Mouse (Mus musculus) liver, postnatal 0 days (tissue): ENCODE results near the gene Hcn1. TPM values are rescaled to one million over a fixed set of nuclear protein-coding genes. Genes with fewer than 3 reads are reported as not detected.

Experiments
- ATAC-seq: fragments of 200-750 bp; cut with Nextera tagmentation; 2 replicates; pipeline ENCODE4 v1.8.0; 2017; ENCODE audit warnings: mild to moderate bottlenecking, moderate library complexity
- DNase-seq: peaks from one replicate; pipeline ENCODE4 v3.0.0-alpha.2; 2016
- H3K27ac ChIP-seq: fragments of 300-500 bp; sonication (generic); 2 replicates; pipeline ENCODE4 v1.5.1; 2014; ENCODE audit warnings: antibody characterized with exemption, moderate library complexity, mild to moderate bottlenecking, low read depth
- H3K27me3 ChIP-seq: fragments of 300-500 bp; sonication (generic); 2 replicates; pipeline ENCODE4 v1.6.1; 2014; ENCODE audit warnings: low read length, control low read depth, mixed read lengths; ENCODE audit not compliant: insufficient read depth
- H3K36me3 ChIP-seq: fragments of 300-500 bp; sonication (generic); replicated peaks from 2 replicates; pipeline ENCODE4 v1.6.1; 2014; ENCODE audit warnings: mild to moderate bottlenecking, control low read depth, low read length, moderate library complexity, mixed read lengths; ENCODE audit not compliant: insufficient read depth
- H3K4me1 ChIP-seq: fragments of 300-500 bp; sonication (generic); 2 replicates; pipeline ENCODE4 v1.6.1; 2014; ENCODE audit warnings: antibody characterized with exemption, mild to moderate bottlenecking, control low read depth; ENCODE audit not compliant: insufficient read depth
- H3K4me2 ChIP-seq: fragments of 300-500 bp; sonication (generic); 2 replicates; pipeline ENCODE4 v1.6.1; 2014; ENCODE audit warnings: low read depth, mild to moderate bottlenecking, low read length, moderate library complexity, mixed read lengths
- H3K4me3 ChIP-seq: fragments of 300-500 bp; sonication (generic); 2 replicates; pipeline ENCODE4 v1.5.1; 2014; ENCODE audit warnings: low read depth, low read length
- H3K9ac ChIP-seq: fragments of 300-500 bp; sonication (generic); replicated peaks from 2 replicates; pipeline ENCODE4 v1.6.1; 2014; ENCODE audit warnings: mild to moderate bottlenecking, moderate library complexity
- H3K9me3 ChIP-seq: fragments of 300-500 bp; sonication (generic); 2 replicates; pipeline ENCODE4 v1.6.1; 2016; ENCODE audit warnings: mild to moderate bottlenecking, control low read depth, low read length, mixed read lengths
- CTCF ChIP-seq: sonication (generic); IDR thresholded peaks from 2 replicates; pipeline ENCODE4 v1.5.1; 2016; ENCODE audit warnings: antibody characterized with exemption, low read depth
- EP300 ChIP-seq: IDR thresholded peaks from 2 replicates; pipeline ENCODE4 v1.6.1; 2016; ENCODE audit warnings: antibody characterized with exemption, low read depth, mild to moderate bottlenecking
- WGBS: fragments of 180-500 bp; shearing (Covaris S2); extraction: QIAGEN DNeasy Blood & Tissue Kit; methylation state at CpG from one replicate; pipeline ENCODE4 v1.1.7; 2014; ENCODE audit not compliant: insufficient replicate concordance; 5-methylcytosine and 5-hydroxymethylcytosine counted together
- polyA plus RNA-seq: library from polyadenylated mRNA; unstranded; fragments of >200 nt; fragmentation: Nextera tagmentation; extraction: Ambion mirVana; gene quantifications from 2 replicates; pipeline ENCODE4 v1.2.1, GENCODE M21; 2015

Gene Hcn1
- polyA plus RNA-seq, 1 experiment from 2014 or later = not detected

GRCm38 (mm10) chr13:117657501-117657900 is 55.4 kb downstream of the Hcn1 start:
- Histone ChIP-seq H3K9ac (no peak overlapping the region), H3K27ac (no peak overlapping the region), H3K27me3 (no peaks in the 10 kb centered on the region), H3K36me3 (no peaks in the 10 kb centered on the region), H3K4me1 (no peaks in the 10 kb centered on the region), H3K4me2 (no peak overlapping the region), H3K9me3 (no peaks in the 10 kb centered on the region), H3K4me3 (no peak overlapping the region)
- no peak for TF ChIP-seq EP300
- no peak for TF ChIP-seq CTCF
- DNase-seq (no peak), ATAC-seq (no peak)
- WGBS = 66% methylated on average over 2 of the region's 2 CpGs

DNA sequence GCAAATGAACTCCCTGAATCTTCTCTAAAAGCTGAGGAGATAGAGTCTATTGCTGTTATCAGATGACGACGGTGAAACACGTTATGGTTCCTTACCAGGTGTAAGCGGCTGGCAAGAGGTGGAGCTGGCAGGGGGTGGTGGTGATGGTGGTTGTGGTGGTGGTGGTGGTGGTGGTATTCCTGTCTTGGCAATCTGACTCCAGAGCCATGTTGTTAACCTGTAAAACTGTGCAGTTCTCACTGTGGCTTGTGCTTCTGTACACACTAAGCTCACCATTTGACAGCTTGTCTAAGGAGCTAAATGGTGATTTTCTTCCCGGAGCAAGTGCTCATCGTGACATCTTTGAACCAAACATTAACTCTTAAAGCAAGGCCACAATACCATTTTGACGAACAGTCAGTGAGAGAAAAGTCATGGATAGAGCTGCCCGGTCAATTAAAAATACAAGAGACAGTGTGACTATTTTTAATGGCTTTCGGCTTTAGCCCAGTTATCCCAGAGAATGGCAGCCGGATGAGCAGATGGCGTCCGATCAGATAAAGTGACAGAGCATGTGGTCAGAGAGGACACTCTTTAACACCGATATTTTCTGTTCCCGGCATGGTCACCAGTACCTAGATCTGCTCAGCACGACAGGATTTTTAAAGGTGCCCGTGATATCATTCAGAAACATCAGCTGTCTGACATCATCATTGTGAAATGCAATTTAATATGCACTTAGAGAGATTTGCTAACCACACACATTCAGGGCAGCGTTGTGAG is 56.5 kb downstream of the Hcn1 start:
- WGBS = 82% methylated on average over 17 of the region's 17 CpGs
- DNase-seq (no peak), ATAC-seq (no peak)
- Histone ChIP-seq H3K9ac (no peak overlapping the region), H3K27me3 (no peaks in the 10 kb centered on the region), H3K9me3 (no peaks in the 10 kb centered on the region), H3K36me3 (no peaks in the 10 kb centered on the region), H3K4me2 (no peak overlapping the region), H3K4me3 (no peak overlapping the region), H3K4me1 (no peaks in the 10 kb centered on the region), H3K27ac (no peak overlapping the region)
- TF ChIP-seq EP300 (no peak), CTCF (no peak)

DNA sequence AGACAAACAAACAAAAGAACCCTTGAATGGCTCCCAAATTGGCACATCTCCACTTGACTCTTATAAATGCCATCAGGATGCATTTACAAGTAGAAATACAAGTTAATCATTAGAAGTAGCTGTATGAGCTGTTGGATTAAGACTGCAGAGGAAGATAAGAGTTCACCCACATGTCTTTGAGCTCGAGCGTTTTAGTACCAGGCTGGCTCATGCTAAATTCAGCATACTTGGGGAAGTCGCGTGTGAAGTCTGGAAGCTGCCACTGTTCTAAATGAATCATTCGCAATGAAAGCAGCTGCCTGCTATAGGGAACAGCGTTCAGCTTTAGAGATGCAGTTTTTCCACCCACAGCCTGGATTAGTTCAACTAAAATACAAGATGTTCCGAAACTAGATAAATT is 57.4 kb downstream of the Hcn1 start:
- DNase-seq = no peak

GRCm38 (mm10) chr13:117662661-117663060 is 60.5 kb downstream of the Hcn1 start:
- H3K36me3 ChIP-seq = no peaks in the 10 kb centered on the region
- no peaks in the 10 kb centered on the region for H3K9me3 ChIP-seq
- TF ChIP-seq EP300 = no peak
- peak; percentile 23; the same call in 1 of the 2 replicates for TF ChIP-seq CTCF
- ATAC-seq (no peak), DNase-seq (no peak)
- no peaks in the 10 kb centered on the region for H3K27me3 ChIP-seq
- no peaks in the 10 kb centered on the region for H3K4me1 ChIP-seq
- no peak overlapping the region for H3K9ac ChIP-seq
- H3K4me3 ChIP-seq = no peak overlapping the region
- WGBS = 58% methylated on average over 3 of the region's 3 CpGs
- no peak overlapping the region for H3K27ac ChIP-seq
- H3K4me2 ChIP-seq = no peak overlapping the region

More for the DNA sequence above, 57.4 kb downstream of the Hcn1 start:
- no peak overlapping the region for H3K4me3 ChIP-seq
- ATAC-seq = no peak
- H3K9ac ChIP-seq = no peak overlapping the region
- TF ChIP-seq CTCF = no peak
- no peak for TF ChIP-seq EP300
- 71% methylated on average over 7 of the region's 7 CpGs for WGBS
- no peaks in the 10 kb centered on the region for H3K9me3 ChIP-seq
- no peak overlapping the region for H3K27ac ChIP-seq
- no peaks in the 10 kb centered on the region for H3K36me3 ChIP-seq
- H3K4me2 ChIP-seq = no peak overlapping the region
- H3K4me1 ChIP-seq = no peaks in the 10 kb centered on the region
- no peaks in the 10 kb centered on the region for H3K27me3 ChIP-seq

DNA sequence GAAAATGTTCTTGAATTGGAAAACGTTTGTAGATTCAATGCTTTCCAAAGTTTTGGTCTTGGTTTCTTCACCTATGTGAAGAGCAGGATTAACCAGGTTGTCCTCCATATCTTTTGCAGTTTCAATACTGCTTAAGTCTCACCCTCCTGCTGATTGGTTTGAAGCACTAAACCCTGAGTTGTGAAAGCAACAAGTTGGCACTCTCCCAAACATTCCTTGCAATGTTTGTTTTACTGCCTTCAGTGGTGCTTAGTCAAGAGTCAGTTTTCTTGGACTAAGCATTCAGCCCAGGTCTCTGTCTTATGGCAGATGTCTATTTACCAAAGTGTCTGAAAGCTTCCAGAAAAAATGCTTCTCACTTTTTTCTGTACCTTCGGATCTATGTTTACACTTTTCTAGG is 67.2 kb downstream of the Hcn1 start:
- H3K4me2 ChIP-seq = no peak overlapping the region
- H3K27ac ChIP-seq = no peak overlapping the region
- no peak overlapping the region for H3K4me3 ChIP-seq
- TF ChIP-seq EP300 (no peak), CTCF (no peak)
- H3K9me3 ChIP-seq = no peaks in the 10 kb centered on the region
- DNase-seq = peak; percentile 52
- no peaks in the 10 kb centered on the region for H3K36me3 ChIP-seq
- no peaks in the 10 kb centered on the region for H3K4me1 ChIP-seq
- H3K27me3 ChIP-seq = no peaks in the 10 kb centered on the region
- WGBS = 32% methylated on average over 2 of the region's 2 CpGs
- no peak overlapping the region for H3K9ac ChIP-seq
- peak; percentile 72 for ATAC-seq

DNA sequence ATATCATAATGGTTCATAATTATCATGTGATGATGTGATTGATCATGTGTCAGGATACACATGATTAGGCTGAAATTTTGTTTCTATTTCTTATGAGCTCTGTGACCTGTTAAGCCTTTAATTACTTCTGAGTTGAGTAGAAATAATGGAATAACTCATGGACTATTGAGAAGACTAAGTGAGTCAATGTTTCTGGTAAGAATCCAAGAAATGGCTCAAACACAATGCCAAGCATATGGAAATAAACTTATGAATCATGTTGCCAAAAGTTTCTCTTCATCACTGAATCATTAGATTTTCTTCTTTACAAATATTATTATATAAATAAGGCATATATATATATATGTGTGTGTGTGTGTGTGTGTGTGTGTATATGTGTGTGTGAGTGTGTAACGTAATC is 69.7 kb downstream of the Hcn1 start:
- no peaks in the 10 kb centered on the region for H3K36me3 ChIP-seq
- H3K9ac ChIP-seq = no peak overlapping the region
- no peaks in the 10 kb centered on the region for H3K27me3 ChIP-seq
- no peaks in the 10 kb centered on the region for H3K4me1 ChIP-seq
- no peak overlapping the region for H3K4me2 ChIP-seq
- ATAC-seq (no peak), DNase-seq (no peak)
- no peak overlapping the region for H3K4me3 ChIP-seq
- TF ChIP-seq EP300 (no peak), CTCF (no peak)
- WGBS = 84% methylated on average over 1 of the region's 1 CpGs
- H3K27ac ChIP-seq = no peak overlapping the region
- H3K9me3 ChIP-seq = no peaks in the 10 kb centered on the region

- no peak overlapping the region for H3K27ac ChIP-seq
- DNase-seq = no peak
- no peak for ATAC-seq
- 0 out of 2 replicates have a peak, but pooled peaks cover 3% of the 10 kb centered on the region for H3K4me1 ChIP-seq
- 74% methylated on average over 5 of the region's 5 CpGs for WGBS
- H3K4me3 ChIP-seq = no peak overlapping the region
- no peaks in the 10 kb centered on the region for H3K36me3 ChIP-seq
- no peaks in the 10 kb centered on the region for H3K9me3 ChIP-seq
- TF ChIP-seq CTCF = no peak
- TF ChIP-seq EP300 = no peak
- no peaks in the 10 kb centered on the region for H3K27me3 ChIP-seq
- no peak overlapping the region for H3K9ac ChIP-seq
- H3K4me2 ChIP-seq = no peak overlapping the region
Measured at GRCm38 (mm10) chr13:117676418-117676817, 74.3 kb downstream of the Hcn1 start.
